Mouse (Mus musculus): ENCODE measurements around the gene Atg4d.
"Not testable (repeated sequence)": the region's sequence is repeated elsewhere in the genome, so short reads cannot be mapped to it uniquely, and the experiment has no call there.

Gene Atg4d

DNA sequence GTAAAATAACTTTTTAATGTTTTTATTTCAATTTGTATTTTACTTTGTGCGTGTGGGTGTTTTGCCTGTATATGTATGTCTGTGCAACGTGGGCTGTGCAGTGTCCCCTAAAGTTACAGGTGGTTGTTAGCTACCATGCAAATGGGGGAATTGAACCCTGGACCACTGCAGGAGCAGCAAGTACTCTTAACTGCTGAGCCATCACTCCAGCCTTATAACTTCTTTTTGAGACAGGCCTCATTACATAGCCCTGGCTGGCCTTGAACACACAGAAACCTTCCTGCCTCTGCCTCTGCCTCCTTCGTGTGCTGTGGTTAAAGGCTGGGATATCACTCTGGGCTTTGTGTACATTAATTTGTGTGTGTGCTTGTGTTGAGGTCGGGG is 25.6 kb upstream of the Atg4d start:
- DNase-seq (ENCODE audit: inconsistent ontology term), result no peak

DNA sequence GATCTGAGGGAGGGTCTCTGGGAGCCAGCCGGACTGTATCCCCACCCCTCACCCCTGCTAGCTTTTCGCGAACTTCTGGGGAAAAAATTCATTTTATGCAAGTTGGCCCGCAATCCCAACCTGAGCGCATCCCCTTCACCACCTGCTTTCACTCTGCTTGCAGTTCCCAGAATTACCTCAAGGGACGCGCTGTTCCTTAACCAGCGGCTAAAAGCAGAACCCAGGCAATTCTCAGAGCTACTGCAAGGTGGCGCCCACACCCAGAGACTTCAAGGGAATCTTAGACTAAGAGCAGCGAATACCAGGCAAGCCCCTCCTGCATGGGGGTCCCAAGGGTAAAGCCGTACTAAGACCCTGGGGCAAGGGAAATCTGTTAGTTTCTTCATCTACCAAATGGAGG is 23.8 kb upstream of the Atg4d start:
- peak; percentile 75 for DNase-seq (ENCODE audit: inconsistent ontology term)

DNA sequence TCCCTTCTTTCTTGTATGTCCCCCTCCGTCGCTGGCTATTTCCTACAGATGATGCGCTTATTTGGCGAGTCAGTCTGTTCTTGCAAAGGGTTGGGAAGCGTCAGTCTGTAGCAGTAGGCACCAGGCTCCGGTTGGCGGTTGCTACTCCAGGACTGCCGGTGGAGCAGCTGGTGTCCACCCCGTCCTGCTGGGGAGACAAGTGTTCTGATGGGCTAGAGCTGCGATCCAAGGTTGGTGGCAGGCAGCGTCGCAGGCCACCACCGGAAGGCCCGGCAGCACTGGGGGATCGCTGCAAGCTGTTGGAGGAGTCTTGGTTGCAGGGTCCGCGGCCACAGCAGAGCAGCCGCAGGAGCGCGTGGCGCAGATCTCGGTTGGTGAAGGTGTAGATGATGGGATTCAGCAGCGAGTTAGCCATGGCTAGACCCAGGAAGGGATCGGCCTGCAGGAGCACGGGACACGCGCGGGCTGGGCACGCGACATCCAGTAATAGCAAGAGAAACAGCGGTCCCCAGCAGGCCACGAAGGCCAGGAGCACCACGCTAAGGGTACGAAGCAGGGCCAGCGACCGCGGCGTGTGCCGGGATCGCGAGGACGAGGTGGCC is 21.2 kb upstream of the Atg4d start:
- DNase-seq (ENCODE audit: inconsistent ontology term), result no peak

DNA sequence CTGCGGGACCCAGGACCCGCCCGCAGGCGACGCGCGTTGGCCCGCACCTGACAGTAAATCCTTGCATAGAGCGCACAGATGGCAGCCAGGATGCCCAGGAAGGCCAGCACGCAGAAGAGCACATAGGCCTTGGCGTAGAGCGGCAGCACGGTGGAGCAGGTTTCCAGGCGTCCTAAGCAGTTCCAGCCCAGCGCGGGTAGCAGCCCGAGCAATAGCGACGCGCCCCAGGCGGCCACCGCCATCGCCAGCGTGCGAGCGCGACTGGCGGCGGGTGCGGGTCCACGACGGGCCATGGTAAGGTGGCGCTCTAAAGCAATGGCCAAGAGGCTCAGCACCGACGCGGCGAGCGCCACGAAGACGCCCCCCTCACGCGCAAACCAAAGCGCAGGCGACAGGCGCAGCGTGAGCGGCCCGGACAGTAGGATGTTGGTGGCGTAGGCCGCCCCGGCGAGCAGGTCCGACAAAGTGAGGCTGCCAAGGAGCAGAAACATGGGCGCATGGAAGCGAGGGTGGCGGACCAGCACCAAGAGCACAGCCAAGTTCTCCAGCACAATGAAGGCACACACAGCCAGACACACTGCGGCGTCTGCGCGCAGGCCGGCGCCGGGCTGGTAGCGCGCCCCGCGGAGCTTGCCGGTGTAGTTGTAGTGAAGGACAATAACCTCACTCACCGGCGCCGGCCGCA is 20.5 kb upstream of the Atg4d start:
- DNase-seq (ENCODE audit: inconsistent ontology term), result peak; percentile 43

DNA sequence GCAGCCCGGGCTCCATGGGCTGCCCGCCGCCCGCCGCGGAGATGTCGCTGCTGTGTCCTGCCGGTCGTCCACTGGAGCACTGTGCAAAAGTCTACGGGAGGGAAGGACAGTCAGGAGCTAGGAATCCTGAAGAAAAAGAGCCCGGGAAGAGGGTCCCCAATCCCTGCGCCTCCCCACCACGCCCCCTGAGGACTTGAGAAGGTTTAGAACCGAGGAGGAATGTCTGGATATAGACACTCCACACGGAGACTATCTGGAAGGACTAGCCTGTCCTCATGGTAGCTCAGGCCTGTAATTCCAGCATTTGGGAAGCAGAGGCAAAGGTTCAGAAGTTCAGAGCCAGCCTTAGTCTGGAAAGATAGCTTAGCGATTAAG is 20.0 kb upstream of the Atg4d start:
- no peak for DNase-seq (ENCODE audit: inconsistent ontology term)

DNA sequence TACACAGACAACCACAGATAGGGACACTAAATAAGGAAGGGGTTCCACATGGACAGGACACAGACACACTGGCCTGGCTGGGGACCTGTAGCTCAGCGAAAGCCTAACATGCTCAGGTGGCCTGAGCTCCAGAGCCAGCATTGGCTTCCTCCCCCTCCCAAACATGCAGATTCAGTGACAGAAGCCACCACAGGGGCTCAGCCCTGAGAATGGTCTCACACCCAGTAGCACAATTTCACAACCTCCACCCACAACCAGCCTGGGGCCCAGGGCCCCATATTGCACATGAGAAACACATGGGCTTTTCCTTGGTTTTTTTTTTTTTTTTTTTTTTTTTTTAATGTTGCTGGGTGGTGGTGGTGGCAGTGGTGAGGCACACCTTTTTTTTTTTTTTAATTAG is 18.8 kb upstream of the Atg4d start:
- no peak for DNase-seq (ENCODE audit: inconsistent ontology term)

DNA sequence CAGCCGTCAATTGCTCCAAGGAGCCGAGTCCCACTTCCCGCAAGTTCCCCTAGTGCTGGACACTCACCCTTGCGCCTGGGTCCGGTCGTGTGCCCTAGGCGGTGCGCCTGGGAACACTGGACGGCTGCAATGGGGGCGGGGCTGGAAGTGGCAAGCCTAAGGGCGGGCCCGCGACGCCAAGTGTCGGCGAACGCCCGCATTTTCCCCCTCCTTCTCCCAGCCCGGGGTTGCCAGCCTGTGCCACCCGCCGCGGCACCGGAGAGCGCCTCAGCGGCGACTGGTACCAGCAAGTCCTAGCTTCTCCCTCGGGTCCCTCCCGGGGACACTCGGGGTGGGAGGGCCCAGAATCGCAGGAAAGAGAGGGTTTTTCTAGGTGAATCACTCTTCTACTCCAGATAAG is 16.8 kb upstream of the Atg4d start, which contains the start of gene S1pr5:
TSS of gene S1pr5 (minus strand) at position 118 of the 400 bp plus-strand sequence.
- DNase-seq (ENCODE audit: inconsistent ontology term), result peak; percentile 21

DNA sequence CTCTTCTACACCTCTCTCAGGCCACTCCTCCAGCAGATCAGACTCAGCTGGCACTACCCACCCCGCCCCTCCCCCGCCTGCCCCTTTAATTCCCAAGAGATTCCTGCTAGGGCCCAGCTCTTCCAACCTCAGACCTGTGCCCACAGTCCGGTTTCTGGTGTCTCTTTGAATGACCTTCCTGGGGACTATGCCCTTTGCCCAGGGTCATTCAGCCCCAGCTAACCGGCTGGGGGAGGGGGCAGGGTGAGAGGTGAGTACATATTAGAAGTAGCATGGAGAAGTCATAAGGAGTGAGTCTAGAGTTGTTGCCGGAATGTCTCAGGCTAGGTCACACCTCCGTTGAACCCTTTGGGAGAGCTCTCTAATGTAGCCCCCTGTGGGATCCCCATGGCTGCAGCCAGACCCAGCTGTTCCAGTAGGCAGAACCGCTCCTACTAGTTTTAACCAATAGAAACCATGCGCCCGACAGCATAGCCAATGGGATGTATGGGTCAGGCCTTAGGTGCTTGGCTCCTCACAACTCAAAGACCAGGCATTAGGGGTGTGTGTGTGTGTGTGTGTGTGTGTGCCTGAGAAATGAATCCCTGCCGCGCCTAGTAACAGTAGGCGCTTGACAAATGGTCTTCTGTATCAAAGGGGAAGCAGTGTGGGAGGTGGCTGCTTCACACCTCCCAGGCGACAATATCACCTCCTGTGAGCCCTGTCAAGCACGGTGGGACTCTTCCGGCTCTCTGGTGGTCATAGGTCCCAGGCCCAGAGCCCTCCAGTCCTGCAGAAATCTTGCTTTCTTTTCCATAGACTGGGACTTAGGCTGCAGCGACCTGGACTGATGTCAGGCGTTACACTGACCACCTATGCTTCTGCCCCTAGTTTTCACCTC is 15.2 kb upstream of the Atg4d start:
- no peak for DNase-seq (ENCODE audit: inconsistent ontology term)

DNA sequence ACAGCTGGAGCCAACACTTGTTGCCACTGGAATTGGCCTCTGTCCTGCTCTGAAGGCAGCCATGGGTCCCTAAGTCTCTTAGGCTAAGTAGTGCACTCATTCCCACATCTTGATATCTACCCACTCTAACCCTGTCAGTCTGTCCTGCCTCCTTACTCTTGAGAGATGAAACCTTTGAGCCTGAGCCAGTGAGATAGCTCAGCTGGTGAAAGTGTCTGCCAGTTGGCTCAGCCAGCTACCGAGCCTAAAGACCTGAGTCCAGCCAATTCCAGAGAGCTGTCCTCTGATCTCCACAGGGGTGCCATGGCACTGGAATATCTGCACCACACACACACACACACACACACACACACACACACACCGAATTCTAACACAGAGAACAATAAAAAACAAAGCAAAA is 14.6 kb upstream of the Atg4d start:
- no peak for DNase-seq (ENCODE audit: inconsistent ontology term)

DNA sequence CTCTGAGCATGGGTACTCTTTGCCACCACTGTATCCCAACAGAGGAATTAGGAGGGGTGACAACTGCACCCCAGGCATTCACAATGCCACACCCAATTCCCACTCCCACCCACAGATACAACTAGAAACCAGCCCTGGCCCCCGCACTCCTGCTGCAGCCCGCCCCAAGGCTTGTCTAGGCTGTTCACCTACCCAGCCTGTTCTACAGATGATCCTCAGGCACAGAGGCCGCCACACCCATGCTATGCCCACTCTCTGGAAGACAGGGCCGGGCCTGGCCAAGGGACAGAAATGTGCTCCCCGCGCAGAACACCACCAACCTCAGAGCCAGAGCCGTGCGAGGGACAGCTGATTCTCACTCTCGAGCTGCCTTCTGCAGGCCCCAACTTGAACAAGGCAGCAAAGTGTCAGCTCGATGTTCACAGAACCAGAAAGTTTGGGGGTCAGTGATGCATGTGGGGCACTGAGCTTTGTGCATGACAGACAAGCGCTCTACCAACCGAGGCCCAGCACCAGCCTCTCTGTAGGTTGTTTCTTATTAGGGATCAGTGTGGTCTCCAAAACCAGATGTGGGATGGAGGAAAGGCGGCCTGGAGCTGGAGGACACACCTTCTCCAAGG is 13.9 kb upstream of the Atg4d start:
- no peak for DNase-seq (ENCODE audit: inconsistent ontology term)

DNA sequence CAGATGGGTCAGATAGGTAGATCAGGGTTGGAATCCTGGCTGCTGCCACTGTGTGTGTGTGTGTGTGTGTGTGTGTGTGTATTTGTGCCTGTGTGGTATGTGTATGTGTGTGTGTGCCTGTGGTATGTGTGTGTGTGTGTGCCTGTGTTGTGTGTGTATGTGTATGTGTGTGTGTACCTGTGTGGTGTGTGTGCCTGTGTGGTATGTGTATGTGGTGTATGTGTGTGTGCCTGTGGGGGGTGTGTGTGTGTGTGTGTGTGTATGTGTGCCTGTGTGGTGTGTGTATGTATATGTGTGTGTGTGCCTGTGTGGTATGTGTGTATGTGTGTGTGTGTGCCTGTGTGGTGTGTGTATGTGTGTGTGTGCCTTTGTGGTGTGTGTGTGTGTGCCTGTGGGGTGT is 10.4 kb upstream of the Atg4d start:
- no peak for DNase-seq (ENCODE audit: inconsistent ontology term)

DNA sequence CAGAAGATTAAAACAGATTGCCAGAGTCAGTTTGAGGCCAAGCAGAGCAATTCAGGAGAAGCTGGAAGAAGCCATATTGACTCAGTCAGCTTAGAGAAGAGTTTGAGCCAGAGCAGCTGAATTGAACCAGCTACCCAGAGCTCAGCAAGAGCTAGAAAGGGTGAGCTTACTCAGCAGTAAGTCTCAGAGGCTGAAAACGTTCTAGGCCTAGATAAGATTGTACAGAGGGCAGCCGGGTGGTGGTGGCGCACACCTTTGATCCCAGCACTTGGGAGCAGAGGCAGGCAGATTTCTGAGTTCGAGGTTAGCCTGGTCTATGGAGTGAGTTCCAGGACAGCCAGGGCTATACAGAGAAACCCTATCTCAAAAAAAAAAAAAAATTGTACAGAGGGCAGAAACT is 8.7 kb upstream of the Atg4d start:
- DNase-seq (ENCODE audit: inconsistent ontology term), result not testable (repeated sequence)

DNA sequence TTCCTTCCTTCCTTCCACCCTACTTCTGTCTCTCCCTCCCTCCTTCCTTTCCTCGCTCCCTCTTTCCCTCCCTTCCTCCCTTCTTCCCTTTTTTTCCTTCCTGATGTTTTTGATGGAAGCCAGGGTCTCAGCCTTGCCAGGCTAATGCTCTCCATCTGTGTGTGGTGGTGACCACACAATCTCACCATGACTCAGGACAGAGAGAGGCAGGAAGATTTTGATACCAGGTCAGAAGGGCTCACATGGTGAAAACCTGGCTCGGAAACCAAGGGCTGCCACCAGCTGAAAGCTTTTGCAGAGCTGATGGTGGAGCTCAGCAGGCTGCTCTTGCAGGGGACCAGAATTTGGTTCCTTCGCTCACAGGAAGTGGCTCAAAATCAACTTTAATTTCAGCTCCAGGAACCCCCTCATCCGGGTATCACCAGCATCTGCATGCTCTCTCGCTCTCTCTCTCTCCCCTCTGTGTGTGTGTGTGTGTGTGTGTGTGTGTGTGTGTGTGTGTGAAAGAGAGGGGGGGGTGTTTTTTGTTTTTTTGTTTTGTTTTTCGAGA is 4.5 kb upstream of the Atg4d start:
- DNase-seq (ENCODE audit: inconsistent ontology term), result no peak

DNA sequence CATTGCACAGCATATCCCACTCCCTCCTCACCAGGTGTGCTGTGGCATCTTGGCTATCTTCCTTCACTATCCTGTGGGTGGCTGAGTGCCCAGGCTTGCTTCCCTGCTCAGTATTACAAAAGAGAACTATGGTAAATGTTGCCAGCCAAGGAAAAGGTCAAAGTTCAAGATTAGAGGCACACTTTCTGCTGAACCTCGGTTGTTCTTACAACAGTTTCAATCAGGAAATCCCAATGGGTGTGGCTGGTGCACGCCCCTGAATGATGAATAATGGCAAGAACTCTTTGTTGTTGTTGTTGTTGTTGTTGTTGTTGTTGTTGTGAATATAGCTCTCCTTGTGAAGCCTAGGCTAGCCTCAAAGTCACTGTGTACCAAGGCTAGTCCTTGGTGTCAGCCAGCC is 3.3 kb upstream of the Atg4d start:
- no peak for DNase-seq (ENCODE audit: inconsistent ontology term)

DNA sequence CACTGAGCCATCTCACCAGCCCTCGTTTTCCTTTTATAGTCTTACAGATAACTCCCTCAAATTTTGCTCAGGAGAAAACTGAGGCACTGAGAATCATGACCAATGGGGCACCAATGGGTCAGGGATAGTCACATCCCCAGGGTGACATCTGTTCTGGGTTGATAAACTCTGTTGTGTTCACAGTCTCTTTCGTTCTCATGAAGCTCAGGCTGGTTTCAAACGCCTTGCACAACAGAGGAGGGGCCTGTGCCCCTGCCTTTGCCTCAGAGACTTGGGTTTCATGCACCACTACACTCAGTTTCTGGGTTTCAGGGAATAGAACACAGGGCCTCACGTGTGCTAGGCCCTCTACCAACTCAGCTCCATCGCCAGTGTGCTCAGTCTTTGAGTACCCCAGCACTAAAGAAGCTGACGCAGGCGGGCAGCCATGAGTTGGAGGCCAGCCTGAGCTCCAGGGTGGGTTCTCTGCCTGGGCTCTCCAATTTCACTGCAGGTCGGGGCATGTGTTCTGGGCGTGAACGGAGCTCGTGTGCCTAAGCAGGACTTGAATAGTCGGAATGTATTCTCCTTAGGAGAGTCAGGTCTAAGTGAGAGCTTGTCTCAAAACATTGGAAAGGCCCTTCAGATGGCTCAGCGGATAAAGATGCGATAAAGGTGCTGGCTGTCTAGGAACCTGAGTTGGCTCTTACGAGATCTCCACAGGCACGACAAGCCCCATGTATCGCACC is 657 bp upstream of the Atg4d start:
- no peak for DNase-seq (ENCODE audit: inconsistent ontology term)

DNA sequence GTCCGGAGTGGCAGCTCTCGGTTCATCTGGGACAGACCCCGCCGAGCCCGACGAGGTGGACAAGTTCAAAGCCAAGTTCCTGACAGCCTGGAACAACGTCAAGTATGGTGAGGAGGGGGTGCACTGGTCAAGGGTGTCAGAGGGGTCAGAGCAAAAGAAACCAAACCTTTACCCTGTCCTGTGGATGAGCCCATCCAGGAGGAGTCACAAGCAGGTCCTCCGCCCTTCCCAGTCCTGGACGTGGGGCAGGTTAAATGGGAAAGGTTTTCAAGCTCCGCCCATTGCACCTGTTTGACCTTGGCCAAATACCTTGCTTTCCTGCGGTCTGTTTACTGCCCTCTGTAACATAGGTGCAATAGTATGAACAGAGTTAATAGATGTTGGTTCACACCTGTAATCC is 518 bp downstream of the Atg4d start:
- no peak for DNase-seq (ENCODE audit: inconsistent ontology term)

DNA sequence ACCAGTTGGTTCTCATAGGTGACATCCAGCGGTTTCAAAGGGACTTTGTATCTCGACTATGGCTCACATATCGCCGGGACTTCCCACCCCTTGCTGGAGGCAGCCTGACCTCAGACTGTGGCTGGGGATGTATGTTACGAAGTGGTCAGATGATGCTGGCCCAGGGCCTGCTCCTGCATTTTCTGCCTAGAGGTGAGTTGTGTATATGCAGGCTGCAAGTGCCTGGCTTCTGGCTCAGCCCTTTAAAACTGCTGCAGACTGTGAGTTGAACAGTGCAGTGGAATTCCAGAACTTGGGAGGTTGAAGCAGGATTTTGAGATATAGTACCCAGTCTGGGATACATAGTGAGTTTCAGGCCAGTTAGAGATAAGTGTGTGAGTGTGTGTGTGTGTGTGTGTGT is 1.8 kb downstream of the Atg4d start:
- no peak for DNase-seq (ENCODE audit: inconsistent ontology term)

DNA sequence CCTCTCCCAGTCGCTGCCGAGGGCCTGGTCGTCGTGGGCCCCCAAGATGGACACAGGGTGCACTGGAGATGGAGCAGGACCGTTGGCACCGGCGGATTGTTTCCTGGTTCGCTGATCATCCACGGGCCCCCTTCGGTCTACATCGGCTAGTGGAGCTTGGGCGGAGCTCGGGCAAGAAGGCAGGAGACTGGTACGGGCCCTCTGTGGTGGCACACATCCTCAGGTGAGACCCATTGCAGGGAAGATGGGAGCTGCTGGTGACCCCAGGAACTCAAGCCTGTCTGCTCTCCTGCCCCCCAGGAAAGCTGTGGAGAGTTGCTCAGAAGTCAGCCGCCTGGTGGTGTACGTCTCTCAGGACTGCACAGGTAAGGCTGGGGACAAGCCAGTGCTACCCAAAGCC is 3.2 kb downstream of the Atg4d start:
- DNase-seq (ENCODE audit: inconsistent ontology term), result no peak

DNA sequence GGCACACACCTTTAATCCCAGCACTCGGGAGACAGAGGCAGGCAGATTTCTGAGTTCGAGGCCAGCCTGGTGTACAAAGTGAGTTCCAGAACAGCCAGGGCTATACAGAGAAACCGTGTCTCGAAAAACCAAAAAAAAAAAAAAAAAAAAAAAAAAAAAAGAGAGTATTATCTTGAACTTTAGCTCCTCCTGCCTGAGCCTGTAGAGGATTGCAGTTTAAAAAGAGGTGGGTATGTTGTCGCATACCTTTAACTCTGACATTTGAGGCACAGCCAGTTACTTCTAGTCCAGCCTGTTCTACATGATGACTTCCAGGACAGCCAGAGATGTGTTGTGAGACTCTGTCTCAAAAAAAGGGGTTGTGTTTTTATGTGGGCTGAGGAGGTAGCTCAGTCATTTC is 4.5 kb downstream of the Atg4d start:
- DNase-seq (ENCODE audit: inconsistent ontology term), result not testable (repeated sequence)

DNA sequence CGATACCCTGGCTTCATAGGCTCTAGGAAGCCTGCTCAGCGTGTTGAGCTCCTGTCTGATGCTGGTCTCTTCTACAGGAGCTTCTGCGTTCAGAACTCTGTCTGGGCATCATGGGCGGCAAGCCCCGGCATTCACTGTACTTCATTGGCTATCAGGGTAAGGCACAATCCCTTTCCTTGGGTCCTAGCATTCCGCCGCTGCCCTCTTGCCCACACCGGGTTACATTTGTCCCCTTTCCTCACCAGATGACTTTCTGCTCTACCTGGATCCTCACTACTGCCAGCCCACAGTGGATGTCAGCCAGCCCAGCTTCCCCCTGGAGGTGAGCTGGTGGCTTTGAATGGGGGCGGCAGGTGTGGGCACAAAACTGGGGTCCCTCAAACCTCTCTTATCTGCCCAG is 7.3 kb downstream of the Atg4d start:
- DNase-seq (ENCODE audit: inconsistent ontology term), result no peak

DNA sequence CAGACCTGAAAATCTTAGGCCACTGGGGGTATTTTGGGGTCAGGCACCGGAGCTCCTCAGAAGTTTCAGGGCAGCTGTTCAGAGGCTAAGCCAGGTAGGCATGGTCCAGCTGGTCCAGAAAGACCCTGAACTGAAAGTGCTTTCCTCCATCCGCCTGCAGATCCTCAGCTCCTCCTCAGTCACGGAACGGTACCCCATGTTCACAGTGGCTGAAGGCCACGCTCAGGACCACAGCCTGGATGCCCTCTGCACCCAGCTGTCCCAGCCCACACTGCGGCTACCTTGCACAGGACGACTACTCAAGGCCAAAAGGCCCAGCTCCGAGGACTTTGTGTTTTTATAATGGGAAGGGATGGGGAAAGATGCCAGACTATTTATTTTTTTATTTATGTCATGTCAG is 8.0 kb downstream of the Atg4d start:
- no peak for DNase-seq (ENCODE audit: inconsistent ontology term)

Data from Muller cell, postnatal 12 days (primary cell).